Mouse (Mus musculus) monocyte, adult 59 days (primary cell): ENCODE data around the gene Tent4a. TPM values are rescaled to one million over a fixed set of nuclear protein-coding genes. Genes with fewer than 3 reads are reported as not detected.

ENCODE experiments used
- total RNA-seq, 2 experiments: library from RNA; stranded (reverse); gene quantifications; one replicate each; pipeline ENCODE4 v1.2.4; 2023

Tent4a gene
- total RNA-seq: 10 to 100 TPM; 25.3 to 26.8 TPM

DNA sequence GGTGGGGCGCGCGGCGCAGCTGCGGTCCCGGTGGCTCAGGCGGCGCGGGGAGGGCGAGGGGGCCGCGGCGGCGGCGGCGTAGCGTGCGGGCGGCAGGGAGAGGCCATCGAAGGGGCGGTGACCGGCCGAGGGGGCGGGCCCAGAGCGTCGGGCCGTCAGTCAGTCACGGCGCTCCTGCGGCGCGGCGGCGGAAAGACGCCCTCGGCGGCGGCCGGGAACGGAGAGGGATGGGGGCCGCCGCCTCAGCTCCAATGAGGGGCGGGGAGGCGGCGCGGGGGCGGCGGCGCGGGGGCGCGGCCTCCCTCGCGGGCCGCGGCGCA, at the start of gene Tent4a:
TSS of gene Tent4a (minus strand) at position 284 of the 320 bp plus-strand sequence.

DNA sequence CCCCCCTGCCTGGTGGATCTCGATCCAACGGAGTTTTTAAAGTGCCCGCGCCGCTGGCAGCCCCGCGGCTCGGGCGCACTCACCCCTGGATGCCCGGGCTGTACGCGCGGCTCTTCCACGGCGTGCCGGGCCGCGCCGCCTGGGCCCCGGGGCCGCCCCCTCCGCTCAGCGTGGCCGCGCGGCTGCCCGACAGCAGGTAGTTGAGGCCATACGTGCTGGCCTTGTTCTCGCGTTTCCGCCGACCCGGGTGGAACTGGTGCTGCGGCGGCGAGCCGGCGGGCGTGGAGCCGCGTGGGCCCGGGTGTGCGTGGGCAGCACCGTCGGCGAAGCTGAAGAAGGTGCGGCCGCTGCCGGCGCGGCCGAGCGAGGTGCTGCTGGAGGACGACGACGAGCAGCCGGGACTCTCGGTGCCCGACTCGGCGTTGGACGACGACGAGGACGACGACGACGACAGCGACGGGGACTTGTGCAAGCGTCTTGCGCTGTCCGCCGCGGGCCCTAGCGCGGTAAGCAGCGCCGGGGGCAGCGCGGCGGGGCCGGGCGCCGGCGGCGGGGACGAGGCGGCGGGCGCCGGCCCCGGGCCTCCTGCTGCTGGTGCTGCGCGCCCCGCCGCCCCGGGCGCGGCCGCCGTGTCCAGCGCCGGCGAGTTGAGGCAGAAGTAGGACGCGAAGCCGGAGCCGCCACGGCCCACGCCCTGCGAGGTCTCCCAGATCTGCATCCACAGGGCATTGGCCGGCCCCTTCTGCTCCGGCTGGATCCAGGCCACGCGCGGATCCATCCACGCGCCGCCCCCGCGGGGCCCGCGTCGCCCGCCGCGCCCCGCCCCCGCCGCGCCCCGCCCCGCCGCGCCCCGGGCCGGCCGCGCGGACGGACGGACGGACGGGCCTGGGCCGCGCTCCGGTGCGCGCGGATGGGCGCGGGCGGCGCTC, 748 bp downstream of the Tent4a start, which contains the start of gene Nsun2:
TSS of gene Nsun2 (plus strand) at position 342 of the 929 bp plus-strand sequence.

Other genes starting within 250 kb of the Tent4a start
- gene Nsun2, start 871 bp downstream of the Tent4a start, total RNA-seq: 10 to 100 TPM; 60.5 to 70.5 TPM
- gene Srd5a1, start 76.8 kb upstream of the Tent4a start, total RNA-seq: under 1 TPM; 0.46 to 0.89 TPM
- gene Ube2ql1, start 205.3 kb upstream of the Tent4a start, total RNA-seq: not detected